Mouse (Mus musculus): ENCODE data around the gene Acox3. TPM values are rescaled to one million over a fixed set of nuclear protein-coding genes. Genes with fewer than 3 reads are reported as not detected.
"Not testable (repeated sequence)": the region's sequence is repeated elsewhere in the genome, so short reads cannot be mapped to it uniquely, and the experiment has no call there.

Acox3 gene
- total RNA-seq, 1 experiment = 7.2 TPM

DNA sequence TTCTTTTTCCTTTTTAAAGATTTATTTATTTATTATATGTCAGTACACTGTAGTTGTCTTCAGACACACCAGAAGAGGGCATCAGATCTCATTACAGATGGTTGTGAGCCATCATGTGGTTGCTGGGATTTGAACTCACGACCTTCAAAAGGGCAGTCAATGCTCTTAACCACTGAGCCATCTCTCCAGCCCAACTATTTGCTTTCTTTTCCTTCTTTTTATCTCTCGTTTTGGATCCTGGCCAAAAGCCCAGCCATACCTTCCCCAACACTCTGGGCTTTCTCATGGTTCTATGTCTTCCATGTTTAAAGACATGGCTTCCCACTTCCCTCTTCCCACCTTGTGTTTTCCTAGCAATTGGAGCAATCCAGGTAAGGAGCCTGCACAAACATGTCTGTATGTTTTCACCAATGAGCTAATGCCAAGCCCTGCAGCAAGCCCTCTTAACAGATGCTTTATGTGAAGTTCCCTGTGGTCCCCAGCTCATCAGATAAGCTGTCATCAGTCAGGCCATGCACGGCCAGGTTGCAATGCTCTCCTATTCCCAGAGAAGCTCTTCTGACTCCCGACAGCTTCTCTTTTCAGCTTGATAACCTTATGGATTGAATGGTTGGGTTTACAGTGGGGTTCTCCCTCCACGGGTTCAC lies 3.5 kb upstream of the Acox3 start:
- 0 out of 4 replicates have a peak, but pooled peaks cover 0 to 1% of the 10 kb centered on the region in 2 experiments for H3K4me1 ChIP-seq (ENCODE audit: control insufficient read depth in 2 of 2, insufficient read depth in 2 of 2, low read length in 2 of 2, poor library complexity in 1 of 2)
- H3K4me3 ChIP-seq (ENCODE audit: insufficient read depth in 1 of 2, low read depth in 1 of 2, low read length in 2 of 2, poor library complexity in 1 of 2, severe bottlenecking in 1 of 2) = no peak overlapping the region
- no peak overlapping the region for H3K9ac ChIP-seq (ENCODE audit: insufficient read depth, low read depth, low read length, poor library complexity, severe bottlenecking)
- TF ChIP-seq HCFC1 (IDR thresholded peaks at IDR 0.05; ENCODE audit: borderline replicate concordance, insufficient read depth, low read length) = no peak
- no peak for TF ChIP-seq MAFK (IDR thresholded peaks at IDR 0.05; ENCODE audit: insufficient read depth, low read depth, low read length)
- TF ChIP-seq CHD2 (IDR thresholded peaks at IDR 0.05; ENCODE audit: low read depth, low read length) = no peak
- TF ChIP-seq ZC3H11A (IDR thresholded peaks at IDR 0.05; ENCODE audit: borderline replicate concordance, low read depth, low read length) = no peak
- no peak for TF ChIP-seq ZNF384 (IDR thresholded peaks at IDR 0.05; ENCODE audit: low read depth, low read length)
- no peak for DNase-seq (ENCODE audit: low read depth, low spot score)
- H3K27ac ChIP-seq (ENCODE audit: insufficient read depth, low read depth, low read length, poor library complexity, severe bottlenecking) = no peak overlapping the region
- no peaks in the 10 kb centered on the region for H3K9me3 ChIP-seq (ENCODE audit: control insufficient read depth, insufficient read depth, low read depth, low read length)
- in situ Hi-C loops (cut with MboI; ENCODE audit: low sequenced_read_pairs in 2 of 2, unreplicated experiment in 2 of 2) = no loop called here
- H3K36me3 ChIP-seq (ENCODE audit: control insufficient read depth, insufficient read depth, low read length, poor library complexity, severe bottlenecking) = no peaks in the 10 kb centered on the region

DNA sequence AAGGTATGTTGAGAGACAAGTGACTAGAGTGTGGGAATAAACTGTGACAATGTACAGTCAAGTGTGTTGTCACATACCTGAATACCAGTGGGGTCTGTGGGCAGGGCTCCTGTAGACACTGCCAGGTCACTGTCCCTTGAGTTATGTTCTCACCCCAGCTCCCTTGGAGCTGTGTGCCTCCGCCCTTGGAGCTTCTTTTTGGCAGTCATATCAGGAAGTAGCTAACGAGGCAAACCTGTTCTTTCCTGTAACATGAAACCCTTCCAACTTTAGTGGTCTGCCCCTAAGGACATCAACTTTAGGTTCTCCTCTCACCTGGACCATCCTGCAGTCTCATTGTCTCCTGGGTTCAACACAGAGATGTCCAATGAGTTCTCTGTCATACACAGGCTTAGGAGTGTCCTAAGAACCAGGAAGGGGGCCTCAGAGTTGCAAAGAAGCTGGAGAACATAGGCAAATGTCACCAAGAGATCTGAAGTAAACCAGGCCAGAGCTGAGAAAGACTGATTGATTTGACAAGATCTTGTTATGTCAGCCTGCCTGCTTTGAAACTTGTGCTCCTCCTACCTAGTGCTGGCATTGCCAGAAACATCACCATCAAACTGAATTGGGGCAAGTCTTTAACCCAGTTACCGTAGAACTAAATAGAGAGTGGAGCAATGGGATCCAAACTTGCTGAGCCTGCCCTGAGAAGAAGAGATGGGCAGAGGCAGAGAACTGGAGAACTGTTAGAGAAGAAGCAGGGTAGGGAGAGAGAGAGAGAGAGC lies 2.5 kb upstream of the Acox3 start:
- no peak overlapping the region for H3K27ac ChIP-seq (ENCODE audit: insufficient read depth, low read depth, low read length, poor library complexity, severe bottlenecking)
- TF ChIP-seq ZC3H11A (IDR thresholded peaks at IDR 0.05; ENCODE audit: borderline replicate concordance, low read depth, low read length) = no peak
- no peak for TF ChIP-seq ZNF384 (IDR thresholded peaks at IDR 0.05; ENCODE audit: low read depth, low read length)
- TF ChIP-seq MAFK (IDR thresholded peaks at IDR 0.05; ENCODE audit: insufficient read depth, low read depth, low read length) = no peak
- no peak for TF ChIP-seq CHD2 (IDR thresholded peaks at IDR 0.05; ENCODE audit: low read depth, low read length)
- TF ChIP-seq HCFC1 (IDR thresholded peaks at IDR 0.05; ENCODE audit: borderline replicate concordance, insufficient read depth, low read length) = no peak
- no peak overlapping the region for H3K9ac ChIP-seq (ENCODE audit: insufficient read depth, low read depth, low read length, poor library complexity, severe bottlenecking)
- H3K36me3 ChIP-seq (ENCODE audit: control insufficient read depth, insufficient read depth, low read length, poor library complexity, severe bottlenecking) = no peaks in the 10 kb centered on the region
- no peaks in the 10 kb centered on the region for H3K9me3 ChIP-seq (ENCODE audit: control insufficient read depth, insufficient read depth, low read depth, low read length)
- in situ Hi-C loops (cut with MboI; ENCODE audit: low sequenced_read_pairs in 2 of 2, unreplicated experiment in 2 of 2) = no loop called here
- no peak overlapping the region for H3K4me3 ChIP-seq (ENCODE audit: insufficient read depth in 1 of 2, low read depth in 1 of 2, low read length in 2 of 2, poor library complexity in 1 of 2, severe bottlenecking in 1 of 2)
- H3K4me1 ChIP-seq (ENCODE audit: control insufficient read depth in 2 of 2, insufficient read depth in 2 of 2, low read length in 2 of 2, poor library complexity in 1 of 2) = 0 out of 4 replicates have a peak, but pooled peaks cover 0 to 1% of the 10 kb centered on the region in 2 experiments
- no peak for DNase-seq (ENCODE audit: low read depth, low spot score)

DNA sequence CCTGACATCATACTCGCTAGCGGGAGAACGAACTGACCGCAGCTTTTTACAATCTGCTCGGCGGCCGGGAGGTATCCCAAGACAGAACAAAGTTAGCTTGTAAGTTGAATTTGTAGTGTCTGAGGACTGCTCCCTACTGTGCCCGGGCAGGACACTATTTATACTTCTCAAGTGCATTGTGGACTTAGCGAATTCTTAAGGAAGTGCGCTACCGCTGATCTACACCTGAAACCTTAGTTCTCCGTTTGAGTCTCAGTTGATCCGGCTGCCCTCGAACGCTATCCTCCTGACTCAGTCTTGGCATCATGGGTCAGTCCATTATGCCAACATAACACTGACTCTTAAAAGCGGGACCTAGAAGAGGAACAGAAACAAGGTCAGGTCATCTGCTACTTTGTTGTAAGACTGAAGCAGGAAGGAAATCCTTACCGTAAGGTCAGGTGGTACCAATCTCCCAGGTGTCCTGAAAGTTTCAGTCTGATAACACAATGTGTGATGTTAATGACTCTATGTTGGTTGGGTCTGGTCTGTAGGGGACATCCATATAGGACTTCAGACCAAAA lies 462 bp downstream of the Acox3 start:
- H3K36me3 ChIP-seq (ENCODE audit: control insufficient read depth, insufficient read depth, low read length, poor library complexity, severe bottlenecking) = no peaks in the 10 kb centered on the region
- no peaks in the 10 kb centered on the region for H3K4me1 ChIP-seq (ENCODE audit: control insufficient read depth in 2 of 2, insufficient read depth in 2 of 2, low read length in 2 of 2, poor library complexity in 1 of 2)
- TF ChIP-seq ZC3H11A (IDR thresholded peaks at IDR 0.05; ENCODE audit: borderline replicate concordance, low read depth, low read length) = no peak
- no peak for TF ChIP-seq CHD2 (IDR thresholded peaks at IDR 0.05; ENCODE audit: low read depth, low read length)
- TF ChIP-seq MAFK (IDR thresholded peaks at IDR 0.05; ENCODE audit: insufficient read depth, low read depth, low read length) = no peak
- TF ChIP-seq ZNF384 (IDR thresholded peaks at IDR 0.05; ENCODE audit: low read depth, low read length) = no peak
- TF ChIP-seq HCFC1 (IDR thresholded peaks at IDR 0.05; ENCODE audit: borderline replicate concordance, insufficient read depth, low read length) = no peak
- H3K9me3 ChIP-seq (ENCODE audit: control insufficient read depth, insufficient read depth, low read depth, low read length) = no peaks in the 10 kb centered on the region
- in situ Hi-C loops (cut with MboI; ENCODE audit: low sequenced_read_pairs in 2 of 2, unreplicated experiment in 2 of 2) = no loop called here
- no peak overlapping the region for H3K27ac ChIP-seq (ENCODE audit: insufficient read depth, low read depth, low read length, poor library complexity, severe bottlenecking)
- H3K4me3 ChIP-seq (ENCODE audit: insufficient read depth in 1 of 2, low read depth in 1 of 2, low read length in 2 of 2, poor library complexity in 1 of 2, severe bottlenecking in 1 of 2) = peak overlapping the region; percentile 70 to 82
- H3K9ac ChIP-seq (ENCODE audit: insufficient read depth, low read depth, low read length, poor library complexity, severe bottlenecking) = peak overlapping the region; percentile 53
- no peak for DNase-seq (ENCODE audit: low read depth, low spot score)

- H3K9ac ChIP-seq (ENCODE audit: insufficient read depth, low read depth, low read length, poor library complexity, severe bottlenecking); H3K27ac ChIP-seq (ENCODE audit: insufficient read depth, low read depth, low read length, poor library complexity, severe bottlenecking); in situ Hi-C loops (cut with MboI; ENCODE audit: low sequenced_read_pairs in 2 of 2, unreplicated experiment in 2 of 2); DNase-seq (ENCODE audit: low read depth, low spot score); H3K9me3 ChIP-seq (ENCODE audit: control insufficient read depth, insufficient read depth, low read depth, low read length); H3K4me3 ChIP-seq (ENCODE audit: insufficient read depth in 1 of 2, low read depth in 1 of 2, low read length in 2 of 2, poor library complexity in 1 of 2, severe bottlenecking in 1 of 2); H3K36me3 ChIP-seq (ENCODE audit: control insufficient read depth, insufficient read depth, low read length, poor library complexity, severe bottlenecking); H3K4me1 ChIP-seq (ENCODE audit: control insufficient read depth in 2 of 2, insufficient read depth in 2 of 2, low read length in 2 of 2, poor library complexity in 1 of 2): not testable (repeated sequence)
Observed at GRCm38 (mm10) chr5:35584259-35584658, 1.4 kb downstream of the Acox3 start.

Measured in ES-E14 (cell line).